Mouse (Mus musculus) forebrain, embryonic 14.5 days (tissue): ENCODE measurements around the gene Zfp654. TPM values are rescaled to one million over a fixed set of nuclear protein-coding genes. Genes with fewer than 3 reads are reported as not detected.
A peak's percentile ranks its signal among the peaks of the same experiment; 100 is the strongest.

ENCODE experiments used
- ATAC-seq: fragments of 200-750 bp; cut with Nextera tagmentation; 2 replicates; pipeline ENCODE4 v1.8.0; 2017; ENCODE audit warnings: mild to moderate bottlenecking, moderate library complexity
- DNase-seq: peaks from one replicate; pipeline ENCODE4 v3.0.0-alpha.2; 2015; ENCODE audit warnings: low spot score
- H3K27ac ChIP-seq: fragments of 300-500 bp; sonication (generic); 2 replicates; pipeline ENCODE4 v1.5.1; 2014; ENCODE audit warnings: low read depth, mild to moderate bottlenecking, control low read depth, low read length, moderate library complexity
- H3K27me3 ChIP-seq: fragments of 300-500 bp; sonication (generic); replicated peaks from 2 replicates; pipeline ENCODE4 v1.6.1; 2014; ENCODE audit warnings: low read length, control low read depth, mixed read lengths; ENCODE audit not compliant: control insufficient read depth, insufficient read depth
- H3K36me3 ChIP-seq: fragments of 300-500 bp; sonication (generic); 2 replicates; pipeline ENCODE4 v1.6.1; 2014; ENCODE audit warnings: low read length, control low read depth; ENCODE audit not compliant: control insufficient read depth, insufficient read depth
- H3K4me1 ChIP-seq: fragments of 300-500 bp; sonication (generic); 2 replicates; pipeline ENCODE4 v1.6.1; 2014; ENCODE audit warnings: antibody characterized with exemption, low read length, control low read depth; ENCODE audit not compliant: control insufficient read depth, insufficient read depth
- H3K4me2 ChIP-seq: fragments of 300-500 bp; sonication (generic); 2 replicates; pipeline ENCODE4 v1.6.1; 2014; ENCODE audit warnings: mild to moderate bottlenecking, control low read depth, low read length
- H3K4me3 ChIP-seq: fragments of 300-500 bp; sonication (generic); 2 replicates; pipeline ENCODE4 v1.5.1; 2014; ENCODE audit warnings: low read depth, low read length, control low read depth
- H3K9ac ChIP-seq: fragments of 300-500 bp; sonication (generic); 2 replicates; pipeline ENCODE4 v1.6.1; 2014; ENCODE audit warnings: mild to moderate bottlenecking, low read length, control low read depth, moderate library complexity
- H3K9me3 ChIP-seq: fragments of 300-500 bp; sonication (generic); replicated peaks from 2 replicates; pipeline ENCODE4 v1.6.1; 2016; ENCODE audit warnings: low read length, control low read depth, mixed read lengths; ENCODE audit not compliant: control insufficient read depth
- WGBS: fragments of 180-500 bp; shearing (Covaris S2); extraction: QIAGEN DNeasy Blood & Tissue Kit; methylation state at CpG from one replicate; pipeline ENCODE4 v1.1.7; 2014; 5-methylcytosine and 5-hydroxymethylcytosine counted together
- polyA plus RNA-seq: library from polyadenylated mRNA; unstranded; fragments of >200 nt; fragmentation: Nextera tagmentation; extraction: Ambion mirVana; gene quantifications from 2 replicates; pipeline ENCODE4 v1.2.1, GENCODE M21; 2014

The Zfp654 gene
- polyA plus RNA-seq, 1 experiment from 2014 or later: 6.5 TPM

DNA sequence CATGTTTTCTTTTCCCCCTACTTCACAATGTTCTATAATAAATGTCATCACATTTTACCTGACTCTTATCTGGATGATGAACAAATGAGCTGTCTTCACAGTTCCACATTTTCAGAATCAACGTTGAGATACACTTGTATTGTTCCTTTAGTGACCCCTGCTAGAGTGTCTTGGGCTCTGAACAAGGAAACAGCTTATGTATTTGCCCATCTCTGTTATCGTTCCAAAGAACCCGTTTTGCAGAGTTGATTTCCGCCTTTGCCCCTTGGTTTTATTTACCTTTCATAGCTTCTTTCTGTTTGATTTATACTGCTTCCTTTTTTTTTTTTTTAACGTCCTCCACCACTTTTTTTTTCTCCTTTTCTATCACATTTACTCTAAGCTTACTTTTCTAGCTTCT, 28.3 kb upstream of the Zfp654 start:
- Histone ChIP-seq H3K9me3 (no peaks in the 10 kb centered on the region), H3K9ac (no peak overlapping the region), H3K4me1 (no peaks in the 10 kb centered on the region), H3K27ac (no peak overlapping the region), H3K4me3 (no peak overlapping the region), H3K27me3 (no peaks in the 10 kb centered on the region), H3K4me2 (no peak overlapping the region), H3K36me3 (no peaks in the 10 kb centered on the region)
- DNase-seq (no peak), ATAC-seq (no peak)
- WGBS: 92% methylated on average over 5 of the region's 5 CpGs

DNA sequence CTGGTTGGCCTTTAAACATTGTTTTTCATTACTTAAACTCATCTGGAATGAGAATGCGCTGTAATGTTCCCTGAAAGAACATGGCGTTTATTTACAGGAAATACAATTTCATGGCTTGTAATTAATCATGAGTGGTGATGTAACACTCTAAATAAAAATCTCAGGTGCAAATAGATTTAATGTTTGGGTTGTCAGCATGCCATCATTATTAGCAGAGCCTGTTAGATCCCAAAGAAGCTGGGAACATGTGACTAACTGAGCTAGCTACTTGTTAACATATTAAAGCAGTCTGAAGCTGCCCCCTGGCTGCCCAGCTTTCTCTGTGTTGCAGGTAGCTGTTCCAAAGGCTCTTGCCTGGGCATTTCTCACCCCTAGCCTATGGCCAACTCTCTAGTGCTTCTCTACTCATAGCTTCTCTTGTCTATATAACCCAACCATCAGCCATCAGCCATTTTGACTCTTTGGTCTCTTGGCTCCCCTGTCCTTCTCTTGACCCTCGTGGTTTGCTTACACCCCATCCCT, 27.2 kb upstream of the Zfp654 start:
- Histone ChIP-seq H3K4me2 (no peak overlapping the region), H3K4me1 (no peaks in the 10 kb centered on the region), H3K27me3 (no peaks in the 10 kb centered on the region), H3K36me3 (no peaks in the 10 kb centered on the region), H3K4me3 (no peak overlapping the region), H3K27ac (no peak overlapping the region), H3K9ac (no peak overlapping the region), H3K9me3 (no peaks in the 10 kb centered on the region)
- 91% methylated on average over 3 of the region's 3 CpGs for WGBS
- DNase-seq (no peak), ATAC-seq (no peak)

DNA sequence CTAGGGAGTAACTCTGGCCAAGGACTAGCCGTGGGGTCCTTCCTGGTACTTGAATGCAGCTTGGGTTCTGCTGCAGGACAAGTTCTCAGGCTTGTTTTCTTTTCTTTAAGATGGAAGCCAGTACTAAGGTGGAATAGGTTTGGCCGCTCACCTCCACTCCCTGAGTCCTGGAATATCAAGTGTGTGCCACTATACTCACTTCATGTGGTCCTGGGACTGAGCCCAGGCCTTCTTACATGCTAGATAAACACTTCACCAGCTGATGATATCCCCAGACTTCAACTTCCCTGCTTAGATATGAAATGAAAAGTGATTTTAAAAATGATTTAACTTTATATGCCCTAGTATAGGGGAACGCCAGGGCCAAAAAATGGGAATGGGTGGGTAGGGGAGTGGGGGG, 25.9 kb upstream of the Zfp654 start:
- H3K4me2 ChIP-seq: no peak overlapping the region
- 91% methylated on average over 3 of the region's 3 CpGs for WGBS

DNA sequence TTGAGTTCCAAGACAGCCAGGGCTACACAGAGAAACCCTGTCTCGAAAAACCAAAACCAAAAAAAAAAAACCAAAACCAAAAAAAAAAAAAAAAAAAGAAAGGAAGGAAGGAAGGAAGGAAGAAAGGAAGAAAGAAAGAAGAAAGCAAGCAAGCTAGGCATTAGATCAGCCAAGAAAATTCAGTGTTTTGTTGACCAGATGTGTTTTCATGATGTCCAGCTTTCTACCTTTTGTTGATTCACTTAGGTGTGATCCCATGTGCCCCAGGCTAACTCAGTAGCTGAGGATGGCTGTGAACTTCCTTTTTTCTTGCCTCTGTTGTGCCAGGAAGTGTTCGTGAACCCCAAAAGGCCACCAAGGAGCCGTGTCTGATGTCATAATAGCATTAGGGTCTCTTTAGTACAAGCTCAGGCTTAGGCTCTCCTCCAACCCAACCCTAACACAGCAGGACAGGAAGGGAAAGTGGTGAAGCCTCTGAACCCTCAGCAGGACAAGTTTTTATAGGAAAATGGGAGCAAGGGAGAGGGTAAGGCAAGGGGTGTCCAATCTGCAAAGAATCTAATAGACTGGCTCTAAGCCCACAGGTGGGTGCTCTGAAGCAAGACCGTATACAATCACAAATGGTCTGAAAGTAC, 25.3 kb upstream of the Zfp654 start:
- Histone ChIP-seq H3K27me3 (no peaks in the 10 kb centered on the region), H3K27ac (no peak overlapping the region), H3K9ac (no peak overlapping the region), H3K9me3 (no peaks in the 10 kb centered on the region), H3K4me3 (no peak overlapping the region), H3K36me3 (no peaks in the 10 kb centered on the region), H3K4me2 (no peak overlapping the region), H3K4me1 (no peaks in the 10 kb centered on the region)
- WGBS: 69% methylated on average over 4 of the region's 4 CpGs
- no peak for ATAC-seq
- no peak for DNase-seq

More for the DNA sequence above, 25.9 kb upstream of the Zfp654 start:
- H3K36me3 ChIP-seq: no peaks in the 10 kb centered on the region
- ATAC-seq (no peak), DNase-seq (no peak)
- no peaks in the 10 kb centered on the region for H3K9me3 ChIP-seq
- no peak overlapping the region for H3K27ac ChIP-seq
- H3K4me3 ChIP-seq: no peak overlapping the region
- H3K9ac ChIP-seq: no peak overlapping the region
- no peaks in the 10 kb centered on the region for H3K27me3 ChIP-seq
- H3K4me1 ChIP-seq: no peaks in the 10 kb centered on the region

DNA sequence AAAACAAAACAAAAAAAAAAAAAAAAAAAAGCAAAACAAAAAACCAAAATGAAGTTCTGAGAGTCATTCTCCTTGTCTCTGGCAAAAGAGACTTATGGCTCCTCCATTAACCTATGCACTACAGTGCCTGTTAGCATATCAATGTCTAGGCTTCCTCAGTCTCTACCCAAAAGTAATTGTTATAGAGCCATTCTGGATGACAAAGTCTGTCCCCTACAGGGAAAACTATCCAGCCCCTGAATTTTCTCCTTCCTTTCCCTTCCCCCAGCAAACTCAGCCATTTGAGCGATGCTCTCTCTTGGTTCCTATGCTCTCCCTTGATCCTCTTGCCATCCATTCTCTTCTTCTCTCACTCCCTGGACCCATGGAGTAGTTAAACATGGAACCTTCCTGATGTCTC, 24.4 kb upstream of the Zfp654 start:
- H3K27me3 ChIP-seq: no peaks in the 10 kb centered on the region
- 88% methylated on average over 1 of the region's 1 CpGs for WGBS
- no peaks in the 10 kb centered on the region for H3K4me1 ChIP-seq
- ATAC-seq: no peak
- H3K4me3 ChIP-seq: no peak overlapping the region
- H3K4me2 ChIP-seq: no peak overlapping the region
- H3K9me3 ChIP-seq: no peaks in the 10 kb centered on the region
- no peak overlapping the region for H3K9ac ChIP-seq
- no peak overlapping the region for H3K27ac ChIP-seq
- DNase-seq: no peak
- no peaks in the 10 kb centered on the region for H3K36me3 ChIP-seq

DNA sequence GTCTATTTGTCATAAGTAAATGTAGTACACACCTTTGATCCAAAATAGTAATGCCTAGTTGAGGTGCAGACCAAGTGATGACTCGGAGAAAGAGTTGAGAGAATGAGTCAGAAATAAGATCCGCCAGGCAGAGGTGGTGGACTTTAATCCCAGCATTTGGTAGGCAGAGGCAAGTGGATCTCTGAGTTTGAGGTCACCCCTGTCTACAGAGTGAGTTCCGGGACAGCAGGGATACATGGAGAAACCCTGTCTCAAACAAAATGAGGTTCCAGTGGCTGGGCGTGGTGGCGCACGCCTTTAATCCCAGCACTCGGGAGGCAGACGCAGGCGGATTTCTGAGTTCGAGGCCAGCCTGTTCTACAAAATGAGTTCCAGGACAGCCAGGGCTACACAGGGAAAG, 23.9 kb upstream of the Zfp654 start:
- Histone ChIP-seq H3K27ac (no peak overlapping the region), H3K4me1 (no peaks in the 10 kb centered on the region), H3K4me3 (no peak overlapping the region), H3K36me3 (no peaks in the 10 kb centered on the region), H3K9ac (no peak overlapping the region), H3K9me3 (no peaks in the 10 kb centered on the region), H3K27me3 (no peaks in the 10 kb centered on the region), H3K4me2 (no peak overlapping the region)
- 94% methylated on average over 10 of the region's 10 CpGs for WGBS
- DNase-seq (no peak), ATAC-seq (no peak)

DNA sequence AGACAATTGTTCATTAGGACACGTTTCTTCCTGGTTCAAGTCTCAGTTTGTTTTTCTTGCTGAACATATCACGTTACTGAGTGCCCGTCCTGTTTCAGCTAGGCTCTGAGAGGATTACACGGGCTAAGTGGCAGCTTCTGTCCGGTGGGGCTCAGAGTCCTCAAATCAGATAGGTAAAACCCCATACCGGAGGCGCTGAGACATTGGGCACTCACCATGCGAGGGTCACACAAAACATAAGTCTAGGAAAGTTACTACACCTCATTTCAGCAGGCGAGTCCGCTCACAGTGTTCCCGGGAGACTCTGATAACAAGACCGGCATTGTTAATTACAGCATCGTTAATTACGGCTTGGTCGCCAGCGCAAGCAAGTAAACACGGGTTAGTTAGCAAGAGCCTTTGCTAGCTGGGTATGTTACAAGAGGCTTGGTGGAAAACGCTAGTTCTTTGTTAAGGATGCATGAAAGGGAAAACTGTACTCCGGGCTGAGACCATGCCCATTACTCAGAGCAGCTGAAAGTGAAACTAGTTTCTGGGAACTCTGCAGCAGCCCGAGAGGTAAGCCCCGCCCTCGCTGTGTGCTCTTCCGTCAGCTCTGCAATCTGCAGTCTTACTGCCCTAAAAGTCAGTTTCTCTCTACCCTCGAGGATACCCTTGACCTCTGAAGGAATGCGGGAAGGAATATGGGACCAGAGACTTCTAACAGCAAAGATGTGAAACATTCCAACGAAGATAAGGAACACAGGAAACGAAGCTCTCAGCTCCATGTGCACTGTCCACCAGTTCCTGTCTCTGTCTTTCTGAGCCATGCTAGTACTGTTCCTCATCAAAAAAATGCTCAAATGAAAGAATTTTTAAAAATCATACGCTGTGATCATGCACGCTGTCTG, 22.2 kb upstream of the Zfp654 start:
- Histone ChIP-seq H3K4me2 (peak overlapping the region; percentile 72), H3K27ac (peak overlapping the region; percentile 23; the same call in 1 of the 2 replicates), H3K9ac (peak overlapping the region; percentile 59), H3K9me3 (no peaks in the 10 kb centered on the region), H3K4me3 (peak overlapping the region; percentile 54), H3K4me1 (no peaks in the 10 kb centered on the region), H3K36me3 (no peaks in the 10 kb centered on the region), H3K27me3 (no peaks in the 10 kb centered on the region)
- ATAC-seq (peak; percentile 94), DNase-seq (peak; percentile 84)
- 4% methylated on average over 29 of the region's 29 CpGs for WGBS

DNA sequence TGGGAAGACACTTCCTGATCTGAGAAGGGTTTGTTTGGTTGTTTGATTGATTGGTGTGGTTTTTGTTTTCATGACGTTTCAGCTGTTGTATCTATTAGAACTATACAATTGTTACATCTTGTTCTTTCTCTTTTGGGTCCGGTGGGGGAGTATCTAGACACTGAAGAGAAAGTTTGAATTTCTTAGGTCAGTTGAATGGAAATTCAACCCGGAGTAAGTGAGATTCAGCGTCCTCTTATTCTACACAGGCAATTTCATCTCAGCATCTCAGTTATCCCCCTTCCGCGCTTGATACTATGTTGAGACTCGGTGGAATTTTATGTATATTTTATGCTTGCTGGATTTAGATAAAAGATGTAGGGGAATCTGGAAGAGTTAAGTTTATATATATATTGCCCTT, 21.4 kb upstream of the Zfp654 start:
- Histone ChIP-seq H3K9ac (no peak overlapping the region), H3K36me3 (no peaks in the 10 kb centered on the region), H3K27ac (no peak overlapping the region), H3K4me2 (peak overlapping the region; percentile 72), H3K4me1 (no peaks in the 10 kb centered on the region), H3K4me3 (0 out of 2 replicates have a peak overlapping the region, but pooled peaks have one; percentile 54), H3K27me3 (no peaks in the 10 kb centered on the region), H3K9me3 (no peaks in the 10 kb centered on the region)
- ATAC-seq (no peak), DNase-seq (peak; percentile 28)
- WGBS: 11% methylated on average over 7 of the region's 7 CpGs

DNA sequence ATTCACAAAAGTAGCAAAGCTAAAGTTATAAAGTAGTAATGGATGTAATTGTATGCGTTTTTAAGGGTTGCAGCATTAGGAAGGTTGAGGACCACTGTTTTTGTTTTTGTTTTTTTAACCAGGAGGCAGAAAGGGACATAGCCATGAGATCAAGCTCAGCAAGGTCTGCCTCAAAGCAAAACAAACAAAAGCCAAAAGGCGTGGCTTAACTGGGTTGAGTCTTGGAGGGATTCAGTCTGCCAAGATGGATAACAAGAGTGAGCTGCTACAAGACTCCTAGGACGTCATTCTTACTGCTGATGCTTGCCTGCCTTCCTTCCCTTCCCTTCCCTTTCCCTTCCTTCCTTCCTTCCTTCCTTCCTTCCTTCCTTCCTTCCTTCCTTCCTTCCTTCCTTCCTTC, 20.8 kb upstream of the Zfp654 start:
- Histone ChIP-seq H3K4me2 (no peak overlapping the region), H3K27ac (no peak overlapping the region), H3K4me1 (no peaks in the 10 kb centered on the region), H3K9ac (no peak overlapping the region), H3K4me3 (no peak overlapping the region), H3K36me3 (no peaks in the 10 kb centered on the region), H3K27me3 (no peaks in the 10 kb centered on the region), H3K9me3 (no peaks in the 10 kb centered on the region)
- 30% methylated on average over 3 of the region's 3 CpGs for WGBS
- DNase-seq: peak; percentile 45
- no peak for ATAC-seq
